Mouse (Mus musculus) kidney, embryonic 15.5 days (tissue): Measurements from ENCODE around the gene AC161166.1. TPM values are rescaled to one million over a fixed set of nuclear protein-coding genes. Genes with fewer than 3 reads are reported as not detected.
A peak's percentile ranks its signal among the peaks of the same experiment; 100 is the strongest.
"Not testable (repeated sequence)": the region's sequence is repeated elsewhere in the genome, so short reads cannot be mapped to it uniquely, and the experiment has no call there.

Source experiments
- ATAC-seq: fragments of 200-750 bp; cut with Nextera tagmentation; replicated peaks from 2 replicates; pipeline ENCODE4 v1.8.0; 2017; ENCODE audit warnings: moderate TSS enrichment; ENCODE audit not compliant: low FRiP score
- H3K27ac ChIP-seq: fragments of 300-500 bp; sonication (generic); 2 replicates; pipeline ENCODE4 v1.5.1; 2015; ENCODE audit warnings: mild to moderate bottlenecking, inconsistent platforms
- H3K27me3 ChIP-seq: fragments of 300-500 bp; sonication (generic); 2 replicates; pipeline ENCODE4 v1.6.1; 2015; ENCODE audit warnings: inconsistent platforms
- H3K36me3 ChIP-seq: fragments of 300-500 bp; sonication (generic); 2 replicates; pipeline ENCODE4 v1.6.1; 2015; ENCODE audit warnings: inconsistent platforms
- H3K4me1 ChIP-seq: fragments of 300-500 bp; sonication (generic); 2 replicates; pipeline ENCODE4 v1.6.1; 2015; ENCODE audit warnings: inconsistent platforms
- H3K4me2 ChIP-seq: fragments of 300-500 bp; sonication (generic); 2 replicates; pipeline ENCODE4 v1.6.1; 2015; ENCODE audit warnings: moderate library complexity, mild to moderate bottlenecking, inconsistent platforms
- H3K4me3 ChIP-seq: fragments of 300-500 bp; sonication (generic); replicated peaks from 2 replicates; pipeline ENCODE4 v1.5.1; 2015; ENCODE audit warnings: mild to moderate bottlenecking, inconsistent platforms
- H3K9ac ChIP-seq: fragments of 300-500 bp; sonication (generic); 2 replicates; pipeline ENCODE4 v1.6.1; 2015; ENCODE audit warnings: mild to moderate bottlenecking, inconsistent platforms
- H3K9me3 ChIP-seq: fragments of 300-500 bp; sonication (generic); replicated peaks from 2 replicates; pipeline ENCODE4 v1.6.1; 2016; ENCODE audit warnings: inconsistent platforms
- WGBS: fragments of 180-500 bp; shearing (Covaris S2); methylation state at CpG from one replicate; pipeline ENCODE4 v1.1.7; 2015; ENCODE audit warnings: mixed read lengths; 5-methylcytosine and 5-hydroxymethylcytosine counted together
- polyA plus RNA-seq: library from polyadenylated mRNA; unstranded; fragments of >200 nt; fragmentation: Nextera tagmentation; extraction: Ambion mirVana; gene quantifications from 2 replicates; pipeline ENCODE4 v1.2.1, GENCODE M21; 2015

The AC161166.1 gene
- polyA plus RNA-seq, 1 experiment from 2014 or later: 0.68 TPM

GRCm38 (mm10) chr7:24504868-24505267 is 7.4 kb downstream of the AC161166.1 start:
- H3K4me2 ChIP-seq: no peak overlapping the region
- H3K27me3 ChIP-seq: peaks cover 26% of the 10 kb centered on the region
- H3K36me3 ChIP-seq: no peaks in the 10 kb centered on the region; the same call in 1 of the 2 replicates
- H3K9me3 ChIP-seq: no peaks in the 10 kb centered on the region
- H3K27ac ChIP-seq: no peak overlapping the region
- peaks cover 47% of the 10 kb centered on the region for H3K4me1 ChIP-seq
- ATAC-seq: no peak
- no peak overlapping the region for H3K9ac ChIP-seq
- WGBS: 10% methylated on average over 4 of the region's 4 CpGs
- H3K4me3 ChIP-seq: no peak overlapping the region

GRCm38 (mm10) chr7:24504004-24504403 is 8.3 kb downstream of the AC161166.1 start:
- H3K4me2 ChIP-seq: peak overlapping the region; percentile 5; the same call in 1 of the 2 replicates
- no peaks in the 10 kb centered on the region; the same call in 1 of the 2 replicates for H3K36me3 ChIP-seq
- H3K9ac ChIP-seq: no peak overlapping the region
- no peak overlapping the region for H3K4me3 ChIP-seq
- no peak overlapping the region for H3K27ac ChIP-seq
- no peak for ATAC-seq
- WGBS: 31% methylated on average over 10 of the region's 10 CpGs
- no peaks in the 10 kb centered on the region for H3K9me3 ChIP-seq
- H3K4me1 ChIP-seq: peaks cover 56% of the 10 kb centered on the region
- H3K27me3 ChIP-seq: peaks cover 34% of the 10 kb centered on the region

DNA sequence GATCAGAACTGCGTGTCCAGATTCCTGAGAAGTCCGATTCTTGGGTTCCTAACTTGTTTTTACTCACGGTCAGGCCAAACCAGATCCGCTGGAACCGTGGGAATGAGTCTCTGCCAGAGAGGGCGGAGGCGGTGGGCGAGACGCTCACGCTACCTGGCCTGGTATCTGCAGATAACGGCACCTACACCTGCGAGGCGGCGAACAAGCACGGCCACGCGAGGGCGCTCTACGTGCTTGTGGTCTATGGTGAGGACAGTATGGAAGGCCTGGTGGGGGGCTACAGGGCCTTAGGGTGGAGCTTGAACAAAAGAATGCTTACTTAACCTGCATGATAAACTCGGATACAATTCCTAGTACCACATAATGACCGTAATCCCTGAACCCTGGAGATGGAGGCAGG is 10.8 kb downstream of the AC161166.1 start:
- no peak overlapping the region for H3K4me3 ChIP-seq
- H3K36me3 ChIP-seq: no peaks in the 10 kb centered on the region; the same call in 1 of the 2 replicates
- WGBS: 62% methylated on average over 21 of the region's 21 CpGs
- no peak overlapping the region for H3K4me2 ChIP-seq
- H3K4me1 ChIP-seq: peaks cover 44% of the 10 kb centered on the region
- peaks cover 47% of the 10 kb centered on the region for H3K27me3 ChIP-seq
- no peak overlapping the region for H3K27ac ChIP-seq
- no peak overlapping the region for H3K9ac ChIP-seq
- H3K9me3 ChIP-seq: no peaks in the 10 kb centered on the region
- ATAC-seq: no peak

DNA sequence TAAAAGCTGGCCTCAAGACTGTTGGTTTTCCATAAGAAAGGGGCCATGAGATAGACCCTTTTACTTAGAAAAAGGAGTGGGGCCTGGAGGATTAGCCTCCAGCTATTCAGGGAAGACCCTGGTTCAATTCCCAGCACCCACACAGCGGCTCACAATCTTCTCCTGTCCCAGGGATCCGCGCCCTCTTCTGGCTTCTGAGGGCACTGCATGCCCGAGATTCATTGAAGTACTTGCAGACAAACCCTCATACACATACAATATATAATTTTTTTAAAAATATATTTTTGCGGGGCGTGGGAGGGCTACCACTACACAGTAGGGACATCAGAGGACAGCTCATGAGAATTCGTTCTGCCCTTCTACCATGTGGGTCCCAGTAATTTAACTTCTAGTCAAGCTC is 11.3 kb downstream of the AC161166.1 start:
- Histone ChIP-seq H3K27ac (no peak overlapping the region), H3K27me3 (peaks cover 47% of the 10 kb centered on the region), H3K9ac (no peak overlapping the region), H3K4me1 (peaks cover 38% of the 10 kb centered on the region), H3K9me3 (no peaks in the 10 kb centered on the region), H3K36me3 (no peaks in the 10 kb centered on the region; the same call in 1 of the 2 replicates), H3K4me2 (no peak overlapping the region), H3K4me3 (no peak overlapping the region)
- WGBS: 42% methylated on average over 7 of the region's 7 CpGs
- no peak for ATAC-seq

DNA sequence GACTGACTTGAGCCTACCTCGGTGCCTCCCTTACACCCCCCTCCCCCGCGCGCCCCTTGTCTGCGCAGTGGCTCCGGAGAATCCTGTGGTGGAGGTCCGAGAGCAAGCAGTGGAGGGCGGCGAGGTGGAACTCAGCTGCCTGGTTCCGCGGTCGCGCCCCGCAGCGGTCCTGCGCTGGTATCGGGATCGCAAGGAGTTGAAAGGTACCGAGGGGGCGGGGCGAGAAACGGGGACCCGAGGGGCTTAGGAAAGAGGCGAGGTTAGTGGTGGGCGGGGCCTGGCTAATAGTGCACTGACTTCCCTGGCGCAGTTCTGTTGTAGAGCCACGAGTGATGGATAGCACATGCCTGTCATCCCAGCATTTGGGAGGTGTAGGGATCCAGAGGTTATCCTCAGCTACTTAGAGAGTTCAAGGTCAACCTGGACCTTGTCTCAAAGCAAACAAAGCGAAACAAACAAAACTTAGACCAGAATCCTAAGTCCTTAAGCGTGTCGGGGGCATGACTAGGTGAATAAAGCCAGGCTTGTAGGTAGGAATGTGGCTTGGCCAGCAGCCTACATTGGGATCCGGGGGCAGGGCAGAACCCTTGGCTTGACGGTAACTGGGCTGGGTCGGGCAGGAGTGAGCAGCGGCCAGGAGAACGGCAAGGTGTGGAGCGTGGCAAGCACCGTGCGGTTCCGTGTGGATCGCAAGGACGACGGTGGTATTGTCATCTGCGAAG is 12.2 kb downstream of the AC161166.1 start:
- peak overlapping the region; percentile 28; the same call in 1 of the 2 replicates for H3K27ac ChIP-seq
- ATAC-seq: peak; percentile 85
- no peaks in the 10 kb centered on the region; the same call in 1 of the 2 replicates for H3K36me3 ChIP-seq
- H3K27me3 ChIP-seq: peaks cover 47% of the 10 kb centered on the region
- 7% methylated on average over 43 of the region's 43 CpGs for WGBS
- H3K9ac ChIP-seq: peak overlapping the region; percentile 28; the same call in 1 of the 2 replicates
- H3K9me3 ChIP-seq: no peaks in the 10 kb centered on the region
- H3K4me3 ChIP-seq: peak overlapping the region; percentile 39
- peaks cover 29% of the 10 kb centered on the region for H3K4me1 ChIP-seq
- peak overlapping the region; percentile 69 for H3K4me2 ChIP-seq

DNA sequence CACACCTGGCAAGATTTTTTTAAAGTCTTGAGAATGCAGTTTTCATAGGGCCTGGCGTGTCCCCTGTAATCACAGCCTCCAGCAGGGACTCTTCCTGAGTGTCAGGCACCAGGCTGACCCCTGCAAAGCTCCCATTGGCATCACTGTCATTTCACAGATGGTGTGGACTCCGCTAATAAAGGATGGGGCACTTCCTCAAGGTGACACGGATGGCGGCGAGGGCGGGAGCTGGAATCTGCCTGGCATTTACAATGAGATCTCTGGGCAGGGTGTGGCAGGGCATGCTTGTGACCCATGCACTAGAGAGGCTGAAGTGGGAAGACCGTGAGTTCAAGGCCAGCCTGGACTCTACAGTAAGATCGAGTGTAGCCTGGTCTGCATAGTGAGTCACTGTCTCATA is 24.0 kb downstream of the AC161166.1 start:
- no peaks in the 10 kb centered on the region for H3K36me3 ChIP-seq
- no peak overlapping the region for H3K4me2 ChIP-seq
- no peak overlapping the region for H3K4me3 ChIP-seq
- H3K27ac ChIP-seq: no peak overlapping the region
- WGBS: 85% methylated on average over 8 of the region's 8 CpGs
- H3K4me1 ChIP-seq: peaks cover 12% of the 10 kb centered on the region
- no peaks in the 10 kb centered on the region for H3K9me3 ChIP-seq
- H3K27me3 ChIP-seq: peaks cover 12% of the 10 kb centered on the region; the same call in 1 of the 2 replicates
- no peak overlapping the region for H3K9ac ChIP-seq
- no peak for ATAC-seq

DNA sequence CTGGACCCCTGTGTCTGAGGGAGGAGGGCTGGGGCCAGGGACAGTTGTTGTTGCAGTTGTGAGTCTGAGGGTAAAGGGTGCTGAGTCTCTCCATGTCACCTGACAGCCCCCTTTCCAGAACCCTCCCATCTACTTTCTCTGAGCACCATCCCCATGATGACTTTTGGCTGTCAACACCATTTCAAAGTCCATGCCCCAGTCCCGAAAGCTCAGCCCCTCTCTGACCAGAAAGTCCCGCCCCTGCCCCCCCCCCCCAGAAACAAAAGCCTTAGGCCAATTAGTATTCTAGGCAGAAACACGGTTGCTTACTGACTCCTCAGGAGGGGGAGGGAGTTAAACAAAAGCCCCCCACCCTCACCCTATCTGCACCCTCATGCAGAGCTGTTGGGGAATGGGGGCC is 24.9 kb downstream of the AC161166.1 start:
- H3K4me3 ChIP-seq: no peak overlapping the region
- 34% methylated on average over 3 of the region's 3 CpGs for WGBS
- no peak overlapping the region for H3K9ac ChIP-seq
- ATAC-seq: no peak
- H3K36me3 ChIP-seq: no peaks in the 10 kb centered on the region
- no peak overlapping the region for H3K4me2 ChIP-seq
- no peaks in the 10 kb centered on the region for H3K9me3 ChIP-seq
- H3K4me1 ChIP-seq: peaks cover 19% of the 10 kb centered on the region
- H3K27me3 ChIP-seq: peaks cover 19% of the 10 kb centered on the region; the same call in 1 of the 2 replicates
- H3K27ac ChIP-seq: no peak overlapping the region

- no peak overlapping the region for H3K9ac ChIP-seq
- peaks cover 22% of the 10 kb centered on the region; the same call in 1 of the 2 replicates for H3K27me3 ChIP-seq
- WGBS: 38% methylated on average over 9 of the region's 9 CpGs
- no peak overlapping the region for H3K4me3 ChIP-seq
- ATAC-seq: peak; percentile 38
- no peaks in the 10 kb centered on the region for H3K9me3 ChIP-seq
- 0 out of 2 replicates have a peak overlapping the region, but pooled peaks have one; percentile 16 for H3K4me2 ChIP-seq
- peaks cover 19% of the 10 kb centered on the region for H3K4me1 ChIP-seq
- H3K27ac ChIP-seq: peak overlapping the region; percentile 19; the same call in 1 of the 2 replicates
- H3K36me3 ChIP-seq: no peaks in the 10 kb centered on the region
Observed at GRCm38 (mm10) chr7:24486654-24487130, 25.6 kb downstream of the AC161166.1 start.

DNA sequence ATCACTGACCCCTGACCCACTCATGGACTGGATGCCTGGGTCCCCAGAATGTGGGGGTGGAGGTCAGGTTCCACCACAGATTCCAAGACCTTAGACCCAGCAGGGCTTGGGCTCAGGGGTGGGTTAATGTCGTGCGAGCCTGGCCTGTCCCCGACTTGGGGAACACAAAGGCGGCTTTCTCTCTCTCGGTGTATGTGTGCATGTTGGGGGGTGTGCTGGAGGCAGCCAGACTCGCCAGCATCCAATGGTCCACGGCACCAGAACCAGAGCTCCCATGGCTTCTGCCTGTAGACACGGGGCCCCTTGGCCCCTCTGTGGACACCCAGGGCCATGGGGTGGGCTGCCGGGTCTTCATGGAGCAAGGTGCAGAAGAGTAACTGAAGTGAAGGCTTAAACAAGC is 26.8 kb downstream of the AC161166.1 start:
- no peak overlapping the region for H3K9ac ChIP-seq
- no peak for ATAC-seq
- no peaks in the 10 kb centered on the region for H3K9me3 ChIP-seq
- WGBS: 81% methylated on average over 9 of the region's 9 CpGs
- no peaks in the 10 kb centered on the region for H3K36me3 ChIP-seq
- H3K27ac ChIP-seq: no peak overlapping the region
- peaks cover 29% of the 10 kb centered on the region for H3K4me1 ChIP-seq
- no peak overlapping the region for H3K4me2 ChIP-seq
- peaks cover 33% of the 10 kb centered on the region; the same call in 1 of the 2 replicates for H3K27me3 ChIP-seq
- no peak overlapping the region for H3K4me3 ChIP-seq

GRCm38 (mm10) chr7:24483291-24483690 is 29.0 kb downstream of the AC161166.1 start:
- peaks cover 41% of the 10 kb centered on the region; the same call in 1 of the 2 replicates for H3K27me3 ChIP-seq
- not testable (repeated sequence) for H3K9me3 ChIP-seq, ATAC-seq, H3K36me3 ChIP-seq, H3K9ac ChIP-seq, H3K27ac ChIP-seq, H3K4me3 ChIP-seq
- WGBS: 44% methylated on average over 6 of the region's 6 CpGs
- peak overlapping the region; percentile 95; the same call in 1 of the 2 replicates for H3K4me2 ChIP-seq
- H3K4me1 ChIP-seq: peaks cover 34% of the 10 kb centered on the region

DNA sequence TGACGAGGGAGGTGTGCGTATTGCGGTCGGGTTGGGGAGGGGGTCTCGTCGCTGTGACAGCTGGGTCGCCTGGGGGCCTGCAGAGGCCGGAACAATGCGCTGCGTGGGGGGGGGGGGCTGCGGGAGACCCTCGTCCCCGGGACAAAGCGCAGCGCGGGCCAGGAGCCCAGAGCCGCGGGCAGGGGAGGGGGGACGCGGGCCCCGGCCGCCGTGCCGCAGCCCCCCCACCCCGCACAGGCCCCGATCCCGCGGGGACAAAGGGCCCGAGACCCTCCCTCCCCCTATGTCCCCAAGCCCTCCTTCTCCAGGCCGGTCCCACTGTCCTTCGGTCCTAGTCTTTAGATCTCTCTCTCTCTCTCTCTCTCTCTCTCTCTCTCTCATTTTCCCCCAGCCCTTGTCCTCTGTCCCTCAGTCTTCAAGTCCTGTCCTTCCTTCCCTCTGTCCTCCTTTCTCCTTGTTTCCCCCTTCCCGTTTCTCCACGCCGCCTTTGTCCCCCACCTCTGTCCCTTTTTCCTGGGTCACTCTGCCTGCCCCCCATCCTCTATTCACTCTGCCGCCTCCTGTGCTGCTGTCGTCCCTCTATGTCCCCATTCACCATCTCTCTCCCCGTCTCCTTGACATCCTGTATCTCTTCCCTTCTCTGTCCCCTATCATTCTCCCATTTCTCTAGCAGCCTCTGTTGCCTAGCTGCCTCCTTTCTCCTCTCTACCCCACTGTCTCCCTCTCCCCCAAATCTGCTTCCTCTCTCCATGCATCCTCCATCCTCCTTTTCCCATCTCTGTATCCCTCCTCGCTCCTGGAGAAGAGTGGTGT is 29.8 kb downstream of the AC161166.1 start:
- no peak overlapping the region for H3K27ac ChIP-seq
- peaks cover 34% of the 10 kb centered on the region for H3K4me1 ChIP-seq
- under 1% methylated on average over 24 of the region's 38 CpGs for WGBS
- peaks cover 41% of the 10 kb centered on the region; the same call in 1 of the 2 replicates for H3K27me3 ChIP-seq
- ATAC-seq: peak; percentile 12
- H3K36me3 ChIP-seq: no peaks in the 10 kb centered on the region
- H3K4me2 ChIP-seq: peak overlapping the region; percentile 95
- peak overlapping the region; percentile 74 for H3K4me3 ChIP-seq
- no peaks in the 10 kb centered on the region for H3K9me3 ChIP-seq
- H3K9ac ChIP-seq: peak overlapping the region; percentile 64
